Mouse (Mus musculus): ENCODE measurements around the gene Arpc1a. TPM values are rescaled to one million over a fixed set of nuclear protein-coding genes. Genes with fewer than 3 reads are reported as not detected.

The Arpc1a gene
- total RNA-seq, 2 experiments from 2014 or later = 131 to 134 TPM

DNA sequence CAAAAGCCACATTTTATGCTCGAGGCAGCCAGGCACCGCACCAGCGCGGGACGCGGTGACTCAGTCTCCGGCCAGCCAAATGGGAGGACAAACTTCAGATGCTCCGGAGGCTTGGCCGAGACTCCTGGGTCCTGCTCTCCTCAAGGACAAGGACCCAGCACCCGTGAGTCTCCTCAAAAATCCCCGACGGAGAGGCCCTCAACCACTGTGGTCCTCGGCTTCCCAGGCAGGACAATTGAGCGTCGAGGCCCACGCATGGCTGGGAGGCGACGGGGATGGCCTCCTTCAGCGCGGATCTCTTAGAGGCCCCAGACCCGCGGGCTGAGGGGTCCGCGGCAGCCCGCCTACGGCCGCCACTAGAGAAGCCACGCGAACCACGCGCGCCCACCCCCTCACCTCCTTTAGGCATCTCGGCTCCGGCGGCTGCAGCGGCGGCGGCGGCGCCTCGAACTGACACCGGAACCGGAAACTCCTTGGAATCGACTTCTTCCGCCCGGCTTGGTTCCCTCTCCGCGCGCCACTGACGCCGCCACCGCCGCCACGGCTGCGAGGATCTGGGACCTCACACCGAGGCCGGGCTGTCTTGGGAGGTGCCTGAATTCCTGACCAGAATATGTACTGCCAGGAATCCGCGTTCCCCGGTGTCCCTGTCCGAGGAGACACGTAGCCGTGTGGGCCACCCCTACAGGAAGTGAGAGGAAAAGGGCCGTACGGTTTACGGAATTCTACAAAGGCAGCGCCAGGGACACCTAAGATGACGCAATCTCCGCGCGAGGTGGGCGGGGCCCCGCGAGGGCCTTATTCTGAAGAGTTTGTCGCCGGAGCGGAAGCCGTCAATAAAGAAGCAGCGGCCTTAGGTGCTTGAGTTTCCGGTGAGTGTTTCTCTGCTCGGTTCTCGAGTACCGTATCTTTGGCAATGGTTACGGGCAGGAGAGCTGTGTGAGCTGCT is 56.2 kb downstream of the Arpc1a start, which contains the start of the genes Pdap1 and Bud31:
Pdap1 (minus strand) TSS at position 668 of the 949 bp plus-strand sequence.
Bud31 (plus strand) TSS at position 792 of the 949 bp plus-strand sequence.
- DNase-seq (ENCODE audit: low spot score in 2 of 2) = peak; percentile 91 to 95

DNA sequence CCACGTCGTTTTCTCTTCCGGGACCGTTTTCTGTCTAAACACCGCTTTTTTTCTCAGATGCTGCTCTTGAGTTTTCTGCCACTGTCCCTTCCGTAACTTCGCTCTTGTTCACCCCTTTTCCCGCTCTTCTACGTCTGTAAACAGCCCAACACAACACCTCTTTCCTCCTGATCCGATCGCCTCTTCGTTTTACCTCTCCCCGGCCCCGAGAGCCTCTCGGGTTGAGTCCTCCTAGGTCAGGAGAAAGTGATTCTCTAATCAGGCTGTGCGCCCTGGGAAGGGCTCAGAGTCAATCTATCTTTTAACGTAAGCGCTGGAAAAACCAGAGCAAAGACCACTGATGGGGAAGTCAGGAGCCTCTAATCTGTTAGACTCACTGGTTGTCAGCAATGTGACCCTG is 57.0 kb downstream of the Arpc1a start:
- no peak for DNase-seq (ENCODE audit: low spot score in 2 of 2)

DNA sequence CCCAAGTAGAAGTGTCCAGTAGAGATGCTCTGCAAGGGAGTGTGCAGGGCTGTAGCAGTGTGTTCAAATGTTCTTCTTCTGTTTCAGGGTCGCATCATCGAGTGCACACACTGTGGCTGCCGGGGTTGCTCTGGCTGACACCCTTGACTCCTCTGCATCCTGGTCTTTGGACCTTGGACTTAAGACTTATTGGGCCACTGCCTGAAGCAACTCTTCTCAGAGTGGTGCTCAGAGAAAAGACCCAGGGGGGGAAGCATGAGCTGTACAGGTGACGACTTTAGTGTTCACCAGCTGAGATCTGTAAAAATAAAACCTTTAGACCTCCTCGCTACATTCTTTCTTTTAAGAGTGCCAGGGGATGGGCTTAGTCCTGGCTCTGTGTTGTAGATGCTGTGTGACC is 64.1 kb downstream of the Arpc1a start:
- DNase-seq (ENCODE audit: low spot score in 2 of 2) = no peak

DNA sequence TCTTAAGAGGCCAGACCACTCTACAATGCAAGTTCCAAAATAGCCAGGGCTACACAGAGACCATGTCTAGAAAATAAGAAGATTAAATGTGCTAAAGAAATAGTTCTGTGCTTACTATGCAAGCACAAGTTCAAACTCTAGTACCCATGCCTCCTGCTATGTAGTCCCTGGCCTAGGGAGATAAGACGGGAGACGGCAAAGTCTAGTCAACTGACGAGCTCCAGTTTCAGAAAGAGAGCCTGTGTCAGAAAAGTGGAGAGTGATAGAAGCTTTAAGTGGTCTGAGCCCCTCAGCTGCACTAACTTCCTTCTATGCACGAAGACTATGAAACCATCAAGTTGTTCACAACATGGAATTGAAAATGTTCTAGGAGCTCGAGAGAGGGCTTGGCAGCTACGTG is 65.7 kb downstream of the Arpc1a start:
- DNase-seq (ENCODE audit: low spot score in 2 of 2) = no peak

DNA sequence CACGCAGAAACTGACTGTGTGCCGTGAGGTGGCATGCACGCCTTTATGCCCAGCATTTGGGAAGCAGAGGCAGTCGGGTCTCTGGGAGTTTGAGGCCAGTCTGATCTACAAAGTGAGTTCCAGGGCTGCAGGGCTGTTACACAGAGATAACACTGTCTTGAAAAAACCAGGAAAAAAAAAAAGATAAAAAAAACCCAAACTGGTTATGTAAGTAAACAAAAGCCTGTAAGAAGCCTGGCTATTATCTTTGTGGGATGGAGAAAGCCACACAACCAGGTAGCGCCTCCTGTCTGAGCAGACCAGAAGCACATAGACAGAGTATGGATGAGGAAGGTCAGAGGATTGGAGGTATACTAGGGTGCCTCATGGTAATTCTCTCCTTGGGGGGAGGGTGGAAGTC is 69.1 kb downstream of the Arpc1a start:
- DNase-seq (ENCODE audit: low spot score in 2 of 2) = no peak

Other genes starting within 250 kb of the Arpc1a start
- 10 to 100 TPM; 18.3 to 18.4 TPM for gene Smurf1, start 118.0 kb upstream of the Arpc1a start, total RNA-seq (2021)
- gene Gm4871, start 51.1 kb upstream of the Arpc1a start, total RNA-seq (2021) = not detected
- not detected for gene 1700018F24Rik, start 40.8 kb upstream of the Arpc1a start, total RNA-seq (2021)
- not detected for gene Kpna7, start 200 bp downstream of the Arpc1a start, total RNA-seq (2021)
- gene Arpc1b, start 30.4 kb downstream of the Arpc1a start, total RNA-seq (2021) = 100 to 1,000 TPM; 210 to 225 TPM
- gene Pdap1, start 56.4 kb downstream of the Arpc1a start, total RNA-seq (2021) = 10 to 100 TPM; 77.4 to 84.6 TPM
- gene Bud31, start 56.5 kb downstream of the Arpc1a start, total RNA-seq (2021) = 100 to 1,000 TPM; 103 to 110 TPM
- 10 to 100 TPM; 22.1 to 23.1 TPM for gene Ptcd1, start 83.3 kb downstream of the Arpc1a start, total RNA-seq (2021)
- 10 to 100 TPM; 19.9 to 22.5 TPM for gene Cpsf4, start 83.4 kb downstream of the Arpc1a start, total RNA-seq (2021)
- gene Atp5j2, start 108.2 kb downstream of the Arpc1a start, total RNA-seq (2021) = 100 to 1,000 TPM; 493 to 672 TPM
- gene Zkscan14, start 118.0 kb downstream of the Arpc1a start, total RNA-seq (2021) = 10 to 100 TPM in 1 of 2 experiments, 1 to 10 TPM in 1; 9.5 to 10.9 TPM
- gene Zkscan5, start 120.7 kb downstream of the Arpc1a start, total RNA-seq (2021) = 10 to 100 TPM in 1 of 2 experiments, 1 to 10 TPM in 1; 9.2 to 10.6 TPM
- 10 to 100 TPM; 46.2 to 59.3 TPM for gene Zfp655, start 147.9 kb downstream of the Arpc1a start, total RNA-seq (2021)
- 10 to 100 TPM; 15.4 to 16.6 TPM for gene Zscan25, start 196.7 kb downstream of the Arpc1a start, total RNA-seq (2021)

All from adrenal gland, adult 18-20 months (tissue).